Mouse (Mus musculus) liver, embryonic 14.5 days (tissue): Measurements from ENCODE around the gene Camk1.

Experiments used
- CTCF ChIP-seq: IDR thresholded peaks from 2 replicates; pipeline ENCODE4 v1.5.1; 2016; ENCODE audit warnings: antibody characterized with exemption, low read depth, control low read depth
- EP300 ChIP-seq: IDR thresholded peaks from 2 replicates; pipeline ENCODE4 v1.6.1; 2016; ENCODE audit warnings: antibody characterized with exemption, low read depth

DNA sequence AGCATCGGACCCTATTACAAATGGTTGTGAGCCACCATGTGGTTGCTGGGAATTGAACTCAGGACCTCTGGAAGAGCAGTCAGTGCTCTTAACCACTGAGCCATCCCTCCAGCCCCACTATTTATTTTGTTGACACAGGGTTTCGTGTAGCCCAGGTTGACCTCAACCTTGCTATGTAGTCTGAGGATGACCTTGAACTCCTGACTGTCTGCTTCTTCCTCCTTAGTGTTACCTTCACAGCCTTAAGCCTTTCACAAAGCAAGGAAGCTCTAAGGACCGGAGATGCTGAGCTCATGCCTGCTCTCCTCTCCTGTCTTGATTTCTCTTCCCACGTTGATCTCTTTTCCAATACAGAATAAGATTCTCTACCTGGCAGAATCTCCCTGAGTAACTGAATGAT, 3.1 kb upstream of the Camk1 start:
- TF ChIP-seq CTCF (no peak), EP300 (no peak)
